Mouse (Mus musculus): ENCODE results near the gene Chrna9.

Gene Chrna9

DNA sequence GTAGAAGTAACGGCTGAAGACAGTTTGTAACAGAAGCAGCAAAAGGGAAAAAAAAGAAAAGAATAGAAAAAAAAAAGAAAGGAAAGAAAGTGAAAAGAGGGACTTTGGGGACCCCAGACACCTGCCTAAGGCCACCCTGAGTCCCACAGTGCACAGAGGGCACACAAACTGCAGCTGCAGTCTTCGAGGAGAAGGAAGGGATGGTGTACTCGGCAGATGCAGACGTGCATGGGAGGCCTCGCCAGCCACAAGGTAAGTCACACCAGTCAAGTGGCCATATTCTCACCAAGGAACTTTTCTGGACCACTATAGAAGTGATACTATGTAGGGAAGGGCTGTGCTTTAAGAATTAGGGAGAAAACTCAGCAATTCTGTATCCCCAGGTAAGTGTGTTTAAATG lies at the start of gene Chrna9:
Gene Chrna9, plus strand, starts transcription at position 139 of the 400 bp plus-strand sequence.
- no peak for DNase-seq (ENCODE audit: low spot score in 2 of 2)

DNA sequence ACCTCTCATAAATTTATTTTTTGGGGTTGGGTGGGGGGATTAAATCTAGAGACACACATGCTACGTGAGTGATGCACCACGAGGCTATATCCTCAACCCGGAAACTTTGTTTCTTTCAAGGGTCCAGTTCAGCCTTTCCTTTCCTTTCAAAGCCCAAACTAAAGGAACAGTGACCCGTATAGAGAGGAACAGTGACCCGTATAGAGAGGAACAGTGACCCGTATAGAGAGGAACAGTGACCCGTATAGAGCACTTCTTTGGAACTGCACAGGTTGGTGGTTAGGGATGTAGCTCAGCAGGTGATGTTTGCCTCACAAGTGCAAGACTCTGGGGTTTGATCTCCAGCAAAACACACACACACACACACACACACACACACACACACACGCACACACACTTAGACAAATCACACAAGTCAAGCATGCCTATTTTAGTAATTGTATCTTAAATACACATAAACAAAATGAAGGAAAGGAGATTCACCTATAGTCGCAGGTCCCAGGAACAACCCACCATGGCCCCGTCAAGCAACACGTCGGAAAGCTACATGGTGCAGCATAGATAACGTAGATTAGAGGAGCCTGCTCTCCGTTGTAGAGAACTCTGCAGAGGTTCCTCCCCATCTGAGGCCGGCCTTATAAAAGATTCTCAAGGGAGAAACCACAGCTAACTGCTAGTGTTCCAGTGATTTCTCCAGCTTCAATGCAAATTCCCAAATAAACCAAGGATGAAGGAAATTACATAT lies 48.9 kb upstream of the Chrna9 start:
- no peak for DNase-seq (ENCODE audit: low spot score in 2 of 2)

DNA sequence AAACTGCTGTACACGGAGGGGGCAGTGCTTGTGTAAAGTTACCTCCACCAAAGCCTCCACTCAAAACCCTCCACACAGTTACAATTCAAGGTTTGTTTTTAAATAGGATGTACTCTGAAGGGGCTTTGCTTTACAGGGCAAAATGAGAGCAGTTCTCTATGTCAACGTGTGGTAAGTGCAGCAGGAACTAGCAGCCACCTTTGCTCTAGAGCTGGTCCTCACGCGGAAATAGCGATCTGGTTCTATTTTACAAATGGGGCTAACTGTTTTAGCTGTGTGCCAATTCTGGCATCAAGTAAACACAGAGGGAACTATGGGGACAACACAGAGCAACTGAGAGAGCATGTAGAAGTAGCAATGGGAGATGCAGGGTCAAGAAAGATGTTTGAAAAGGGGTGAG lies 46.6 kb upstream of the Chrna9 start:
- no peak for DNase-seq (ENCODE audit: low spot score in 2 of 2)

DNA sequence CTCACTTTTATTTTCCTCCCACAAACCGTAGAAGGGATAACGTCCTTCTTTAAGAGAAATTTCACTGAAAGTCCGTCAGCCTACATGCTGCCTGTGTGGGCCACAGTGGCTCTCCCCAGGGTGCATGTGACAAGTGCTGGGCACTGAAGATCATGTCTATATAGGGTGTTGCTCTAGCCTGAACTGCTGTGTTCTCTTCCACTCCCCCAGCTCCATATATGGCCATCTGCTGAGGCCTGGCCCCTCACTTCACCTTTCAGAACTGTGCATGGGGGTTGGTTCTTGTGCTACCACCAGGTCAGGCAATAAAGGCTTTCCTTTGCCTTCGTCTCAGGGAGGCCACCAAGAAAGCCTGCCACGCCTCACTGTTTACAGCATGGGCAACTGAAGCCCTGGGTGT lies 45.7 kb upstream of the Chrna9 start:
- no peak for DNase-seq (ENCODE audit: low spot score in 2 of 2)

DNA sequence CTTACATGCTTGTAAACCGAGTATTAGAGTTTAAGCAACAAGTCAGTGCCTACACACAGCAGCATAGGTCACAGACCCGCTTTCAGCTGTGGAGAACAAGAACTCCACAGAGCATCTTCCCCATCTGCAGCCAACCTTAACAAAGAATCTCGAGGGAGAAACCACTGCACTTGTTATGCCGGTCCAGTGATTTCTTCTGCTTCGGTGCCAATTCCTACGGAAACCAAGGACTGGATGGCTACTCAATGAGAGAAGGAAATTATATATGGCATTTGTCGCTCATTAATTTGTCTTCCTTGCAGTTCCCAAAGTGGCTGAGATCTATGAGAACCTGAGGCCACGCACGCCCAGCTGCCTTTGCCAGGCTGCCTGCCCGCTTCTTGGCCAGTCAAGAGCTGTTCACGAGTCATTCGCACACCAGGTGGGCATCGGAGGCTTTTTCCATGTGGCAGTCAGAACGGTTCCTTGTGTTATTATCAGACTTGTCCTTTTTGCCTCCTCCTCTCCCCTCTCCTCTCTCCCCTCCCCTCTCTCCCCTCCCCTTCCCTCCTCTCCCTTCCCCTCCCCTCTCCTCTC lies 43.4 kb upstream of the Chrna9 start:
- DNase-seq (ENCODE audit: low spot score in 2 of 2), result no peak

DNA sequence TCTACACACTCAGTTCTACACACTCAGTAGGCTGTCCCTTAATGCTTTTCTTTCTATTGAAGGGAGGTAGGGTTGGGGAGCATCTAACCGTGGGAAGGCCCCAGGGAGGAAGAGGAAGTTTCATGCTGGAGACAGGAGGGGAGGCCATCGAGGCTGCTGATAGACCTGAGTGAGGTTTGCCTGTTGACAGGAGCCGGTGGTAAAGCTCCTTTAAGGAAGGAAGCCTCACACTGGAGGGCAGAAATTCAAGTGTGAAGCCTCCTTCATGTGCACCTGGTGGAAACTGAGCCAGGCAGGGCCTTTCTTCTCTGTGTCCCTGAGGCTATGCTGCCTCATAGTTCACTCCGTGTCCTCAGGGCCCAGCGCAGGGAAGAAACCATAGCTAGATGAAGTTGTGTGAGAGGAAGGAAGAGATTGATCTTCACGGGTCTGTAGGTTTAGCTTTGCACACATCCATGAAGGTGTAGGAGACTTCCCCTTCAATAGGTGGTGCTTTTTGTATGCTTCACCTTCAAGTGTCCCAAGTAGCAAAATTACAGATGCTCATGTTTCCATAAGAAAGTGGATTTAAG lies 39.5 kb upstream of the Chrna9 start:
- DNase-seq (ENCODE audit: low spot score in 2 of 2), result no peak

DNA sequence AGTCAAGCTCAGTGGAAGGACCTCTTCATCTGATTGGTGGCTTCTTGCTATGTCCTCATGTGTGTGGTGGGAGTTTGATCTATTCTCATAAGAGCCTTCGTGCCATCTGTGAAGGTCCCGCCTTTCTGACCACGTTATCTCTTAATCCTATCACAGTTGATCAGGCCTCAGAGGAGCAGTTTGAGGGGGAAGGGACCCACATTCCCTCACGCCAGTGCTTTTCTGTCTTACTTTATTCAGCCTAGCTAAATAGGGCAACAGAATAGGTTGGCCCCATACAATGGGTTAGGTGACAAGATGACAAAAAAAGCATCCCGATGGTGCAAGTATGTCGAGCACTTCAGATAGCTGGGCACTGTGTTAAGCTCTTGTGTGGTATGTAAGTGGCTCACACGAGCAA lies 39.0 kb upstream of the Chrna9 start:
- DNase-seq (ENCODE audit: low spot score in 2 of 2), result no peak

DNA sequence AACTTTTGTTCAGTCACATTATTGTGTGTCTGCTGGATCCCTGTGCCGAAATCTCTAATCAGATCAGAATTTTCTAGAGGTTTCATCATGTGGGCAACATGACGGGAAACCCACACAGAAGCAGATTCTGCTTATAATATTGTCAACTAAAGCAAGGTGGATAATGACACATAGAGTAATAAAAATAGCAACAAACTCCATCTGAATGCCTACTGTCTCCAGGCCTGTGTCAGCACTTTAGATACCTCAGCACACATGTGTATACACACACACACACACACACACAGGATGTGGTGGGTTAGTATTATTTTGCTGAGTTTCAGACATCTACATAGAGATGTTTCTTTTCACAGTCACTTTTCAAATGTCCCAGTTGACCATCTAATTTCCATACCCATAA lies 37.0 kb upstream of the Chrna9 start:
- DNase-seq (ENCODE audit: low spot score in 2 of 2), result no peak

DNA sequence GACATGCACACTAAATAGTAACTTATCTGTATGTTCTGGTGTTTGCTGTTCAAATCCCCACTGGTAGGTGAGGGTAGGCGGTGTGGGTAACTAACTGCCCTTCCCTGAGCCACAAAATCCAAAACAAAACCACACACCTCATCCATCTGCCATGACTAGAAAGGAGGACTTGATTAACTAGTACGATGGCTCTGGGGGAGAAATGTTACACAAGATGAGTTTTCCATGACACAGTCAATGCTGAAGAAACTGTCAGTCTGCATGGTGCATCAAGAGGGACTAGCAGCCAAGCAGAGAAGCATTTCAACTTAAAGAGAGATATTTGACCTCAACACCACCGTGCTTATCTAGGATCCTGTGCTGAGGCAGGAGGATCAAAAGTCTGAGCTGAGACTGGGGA lies 36.0 kb upstream of the Chrna9 start:
- DNase-seq (ENCODE audit: low spot score in 2 of 2), result no peak

DNA sequence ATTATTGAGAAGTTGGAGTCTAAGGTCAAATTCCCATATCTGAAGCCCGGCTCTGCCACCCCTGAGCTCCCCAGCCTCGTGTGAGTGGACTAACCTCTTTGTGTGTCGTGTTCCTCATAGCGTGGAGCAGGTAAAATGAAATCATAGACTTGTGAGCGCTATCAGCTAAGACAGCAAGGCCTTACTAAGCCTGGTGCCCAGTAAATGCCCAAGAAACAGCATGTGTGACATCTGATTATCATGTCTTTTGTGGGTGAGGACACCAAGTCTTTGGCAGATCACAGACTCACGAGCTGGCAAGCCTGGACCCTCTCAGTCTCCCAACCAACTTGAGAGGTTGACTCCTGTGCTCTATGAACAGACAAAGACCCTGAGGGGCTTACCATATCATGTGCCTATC lies 34.6 kb upstream of the Chrna9 start:
- DNase-seq (ENCODE audit: low spot score in 2 of 2), result no peak

DNA sequence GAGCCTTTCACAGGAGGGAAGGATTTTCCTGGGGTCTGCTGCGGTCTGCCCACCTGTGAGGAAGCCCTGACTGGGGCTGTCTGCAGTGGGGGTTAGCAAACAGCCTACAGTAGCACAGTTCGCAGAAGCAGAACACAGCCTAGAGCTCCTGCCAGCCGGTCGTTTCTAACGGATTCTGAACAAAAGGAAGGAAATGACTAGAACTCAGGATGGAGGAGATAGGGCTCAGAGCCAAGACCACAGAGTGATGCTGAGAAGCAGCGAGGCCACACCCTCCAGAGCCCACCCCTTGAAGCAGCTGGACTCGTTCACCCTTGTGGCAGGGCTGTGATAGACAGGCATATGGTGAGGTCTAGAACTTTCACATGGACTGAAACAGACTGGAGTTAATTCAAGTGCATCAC lies 33.9 kb upstream of the Chrna9 start:
- peak; percentile 56 to 69 for DNase-seq (ENCODE audit: low spot score in 2 of 2)

DNA sequence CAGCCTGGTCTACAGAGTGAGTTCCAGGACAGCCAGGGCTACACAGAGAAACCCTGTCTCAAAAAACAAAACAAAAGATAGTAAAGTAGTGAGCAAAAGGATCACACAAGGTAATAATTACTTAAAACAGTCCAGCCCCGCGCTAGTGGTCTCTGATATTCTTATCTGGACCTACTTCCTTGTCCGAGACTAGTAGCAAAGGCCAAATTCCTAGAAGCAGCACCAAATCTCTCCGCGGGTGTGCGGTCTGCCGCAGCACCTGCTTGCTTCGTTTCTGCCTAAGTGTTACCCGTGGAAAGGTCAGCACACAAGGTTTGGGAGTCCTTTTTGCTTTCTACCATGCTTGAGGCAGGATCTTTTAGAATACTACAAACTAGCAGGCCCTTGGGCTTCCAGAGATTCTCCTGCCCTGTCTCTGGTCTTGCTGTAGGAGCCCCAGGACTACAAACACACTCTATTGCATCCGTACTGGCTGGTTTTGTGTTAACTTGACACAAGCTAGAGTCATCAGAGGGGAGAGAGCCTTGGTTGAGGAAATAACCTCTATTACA lies 32.8 kb upstream of the Chrna9 start:
- DNase-seq (ENCODE audit: low spot score in 2 of 2), result no peak

DNA sequence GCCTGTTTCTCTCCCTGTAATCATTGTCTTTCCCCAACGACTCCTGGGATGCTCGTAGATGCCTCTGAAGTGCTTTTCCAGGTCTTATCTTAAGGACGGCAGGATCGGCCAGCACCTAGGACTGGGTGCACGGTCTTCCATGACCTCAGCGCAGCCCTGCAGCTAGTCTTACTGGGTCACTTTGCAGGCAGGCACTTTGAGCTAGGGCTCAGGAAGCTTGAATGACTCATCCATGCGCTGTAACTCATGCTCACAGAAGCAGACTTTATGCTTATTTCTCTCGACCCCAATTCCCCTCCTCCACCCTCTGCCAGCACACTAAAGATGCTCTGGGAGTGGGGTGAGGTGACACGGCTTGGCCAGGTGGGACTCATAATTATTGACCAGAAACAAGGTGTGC lies 31.9 kb upstream of the Chrna9 start:
- no peak for DNase-seq (ENCODE audit: low spot score in 2 of 2)

DNA sequence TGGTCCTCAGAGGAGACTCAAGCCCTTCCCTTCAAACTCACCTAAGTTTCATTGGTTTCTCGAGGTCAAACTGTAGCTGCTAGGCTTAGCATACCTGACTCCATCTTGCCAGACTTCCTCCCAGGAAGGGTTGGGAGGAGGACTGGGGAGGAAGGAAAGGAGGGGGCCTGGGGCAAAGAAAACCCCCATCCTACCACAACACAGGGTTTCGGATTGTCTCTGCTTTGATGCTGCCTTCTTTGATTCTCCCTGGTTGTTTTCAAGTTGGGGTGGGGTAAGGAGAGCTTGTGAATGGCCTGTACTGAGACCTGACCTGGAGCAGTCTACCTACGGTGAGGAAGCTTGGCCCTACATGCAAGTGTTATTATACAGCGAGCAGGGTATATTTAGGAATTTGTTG lies 30.2 kb upstream of the Chrna9 start:
- no peak for DNase-seq (ENCODE audit: low spot score in 2 of 2)

DNA sequence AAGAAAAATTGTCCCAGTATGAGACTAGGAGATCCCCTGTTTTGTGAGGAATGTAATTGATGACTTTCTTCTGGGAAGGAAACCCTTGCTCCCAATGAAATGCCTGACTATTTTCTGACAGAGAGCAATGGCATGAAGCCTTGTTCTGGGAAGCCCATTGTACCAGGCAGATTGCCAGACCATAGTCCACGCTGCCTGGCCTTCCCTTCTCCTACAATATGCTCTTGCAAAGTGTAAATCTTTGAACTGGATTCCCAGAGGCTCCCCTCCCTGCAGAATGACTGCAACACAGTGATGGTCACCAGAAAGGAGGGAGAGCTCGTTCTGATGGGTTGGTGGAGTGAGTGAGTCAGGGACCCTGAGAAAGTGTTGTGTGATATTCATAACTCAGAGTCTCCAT lies 26.0 kb upstream of the Chrna9 start:
- no peak for DNase-seq (ENCODE audit: low spot score in 2 of 2)

DNA sequence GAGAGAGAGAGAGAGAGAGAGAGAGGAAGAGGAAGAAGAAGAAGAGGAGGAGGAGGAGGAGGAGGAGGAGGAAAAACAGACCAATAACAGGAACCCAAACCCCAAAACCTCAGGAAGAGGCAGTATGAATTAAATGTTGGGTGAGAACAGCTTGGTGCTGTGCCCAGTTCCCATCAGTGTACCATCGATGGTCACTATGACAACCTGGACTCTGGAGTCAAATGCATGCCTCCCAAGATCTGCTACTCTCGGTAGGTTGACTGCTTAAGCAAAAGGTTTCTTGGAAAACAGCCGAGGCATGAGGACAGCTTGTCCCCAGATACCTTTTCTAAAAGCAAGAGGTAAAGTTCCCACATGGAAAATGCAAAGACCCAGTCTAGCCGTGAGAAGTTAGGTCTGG lies 25.4 kb upstream of the Chrna9 start:
- no peak for DNase-seq (ENCODE audit: low spot score in 2 of 2)

DNA sequence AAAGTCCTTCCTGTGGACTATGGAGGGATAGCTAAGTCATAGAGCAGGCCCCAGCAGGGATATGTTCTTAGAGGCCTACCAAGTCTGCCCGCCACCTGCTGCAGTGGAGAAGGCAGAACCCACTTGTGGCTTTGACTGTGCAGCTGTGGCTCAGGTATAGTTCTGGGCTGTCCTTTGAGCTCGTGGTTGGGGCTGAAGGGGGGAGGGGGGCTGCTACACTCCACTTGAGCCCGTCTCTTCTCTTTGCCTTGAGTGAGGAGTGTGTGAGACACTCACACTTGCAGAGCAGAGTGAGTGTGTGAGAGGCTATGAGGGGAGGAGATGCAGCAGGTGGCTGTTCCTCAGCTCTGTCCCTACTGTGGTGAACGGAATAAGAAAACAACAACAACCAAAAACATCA lies 24.3 kb upstream of the Chrna9 start:
- peak in 1 of 2 experiments; percentile 41 for DNase-seq (ENCODE audit: low spot score in 2 of 2)

DNA sequence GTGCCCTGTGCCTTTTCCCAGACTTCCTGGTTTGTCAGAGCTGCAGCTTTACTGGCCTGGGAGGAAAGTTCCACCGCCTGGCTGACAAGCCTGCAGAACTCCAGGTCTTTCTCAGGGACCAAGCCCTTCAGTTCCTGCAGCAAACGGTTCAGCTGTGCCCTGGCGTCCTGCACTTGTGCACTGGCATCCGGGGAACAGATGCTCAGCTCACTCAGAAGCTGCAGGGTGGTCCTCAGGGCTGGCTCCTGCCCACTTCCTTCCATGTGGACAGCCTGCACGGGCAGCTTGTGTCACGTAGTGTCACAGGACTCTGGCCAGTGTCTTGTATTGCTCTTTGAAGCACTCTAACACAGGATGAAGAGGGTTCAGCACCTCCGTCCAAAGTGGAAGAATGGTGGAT lies 23.0 kb upstream of the Chrna9 start:
- DNase-seq (ENCODE audit: low spot score in 2 of 2), result no peak

DNA sequence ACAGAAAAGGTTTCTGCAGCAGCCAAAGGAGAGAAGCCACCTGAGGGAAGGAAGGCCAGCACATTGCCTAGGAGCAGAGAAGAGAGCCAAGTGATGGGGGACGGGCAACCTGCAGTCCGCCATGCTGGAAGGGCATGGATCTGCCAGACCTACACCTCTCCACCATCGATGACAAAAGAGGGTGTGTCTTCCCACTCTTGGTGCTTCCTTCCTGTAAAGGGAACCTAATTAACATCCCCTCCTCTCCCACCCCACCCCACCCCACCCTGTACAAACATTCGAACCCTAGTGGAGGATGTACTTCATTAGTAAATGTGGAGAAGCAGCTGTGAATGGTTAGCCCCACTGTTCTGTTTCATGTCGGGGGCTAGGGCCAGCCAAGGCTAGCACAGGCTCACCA lies 22.5 kb upstream of the Chrna9 start:
- no peak for DNase-seq (ENCODE audit: low spot score in 2 of 2)

DNA sequence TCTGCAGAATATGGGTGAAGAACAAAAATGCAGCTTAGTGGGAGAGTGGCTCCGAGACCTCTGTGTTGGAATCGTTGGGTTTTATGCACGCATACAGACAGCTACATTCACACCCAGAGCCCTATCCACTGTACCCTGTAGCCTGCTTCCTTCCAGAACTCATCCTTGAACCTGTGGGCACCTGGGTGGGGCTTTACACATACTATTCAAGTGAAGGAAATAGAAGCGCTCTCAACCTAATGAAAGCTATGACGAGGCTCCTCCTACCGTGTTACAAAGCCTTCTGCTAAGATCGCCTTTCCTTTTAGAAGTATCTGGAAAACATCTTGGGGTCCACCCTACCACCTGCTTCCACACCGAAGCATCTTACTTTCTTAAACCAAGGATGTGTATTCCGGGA lies 21.6 kb upstream of the Chrna9 start:
- no peak for DNase-seq (ENCODE audit: low spot score in 2 of 2)

DNA sequence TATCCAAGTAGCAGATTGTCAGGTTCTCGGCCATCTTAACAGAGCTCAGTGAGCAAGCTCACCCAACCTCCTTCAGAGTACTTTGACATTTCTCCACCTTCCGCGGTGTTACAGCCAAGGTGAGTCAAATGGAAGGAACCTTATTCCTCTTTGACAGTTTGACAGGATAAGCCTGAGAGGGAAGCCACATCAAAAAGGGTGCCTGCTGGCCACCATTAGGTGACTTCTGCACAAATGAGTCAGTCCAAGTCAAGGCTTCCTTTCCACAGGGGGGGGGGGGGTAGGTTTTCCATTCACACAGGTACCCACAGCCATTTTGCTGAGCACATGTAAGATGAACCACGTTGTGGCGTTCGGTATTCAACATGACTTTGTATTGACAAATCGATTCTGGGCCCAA lies 20.4 kb upstream of the Chrna9 start:
- no peak for DNase-seq (ENCODE audit: low spot score in 2 of 2)

DNA sequence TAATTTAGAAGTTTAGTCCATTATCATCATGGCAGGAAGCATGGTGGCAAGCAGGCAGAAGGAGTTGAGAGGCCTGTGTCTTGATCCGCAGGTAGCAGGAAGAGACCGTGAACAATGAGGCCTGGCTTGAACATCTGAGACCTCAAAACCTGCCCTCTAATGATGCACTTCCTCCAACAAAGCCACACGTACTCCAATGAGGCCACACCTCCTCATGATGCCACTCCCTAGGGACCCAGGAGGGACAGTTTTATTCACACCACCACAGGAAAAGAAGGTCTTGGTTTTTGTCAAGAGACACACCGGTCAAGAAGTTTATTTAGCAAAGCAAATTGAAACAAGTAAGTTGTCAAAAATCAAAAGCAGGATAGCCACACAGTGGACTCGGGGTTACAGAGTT lies 17.8 kb upstream of the Chrna9 start:
- DNase-seq (ENCODE audit: low spot score in 2 of 2), result no peak

DNA sequence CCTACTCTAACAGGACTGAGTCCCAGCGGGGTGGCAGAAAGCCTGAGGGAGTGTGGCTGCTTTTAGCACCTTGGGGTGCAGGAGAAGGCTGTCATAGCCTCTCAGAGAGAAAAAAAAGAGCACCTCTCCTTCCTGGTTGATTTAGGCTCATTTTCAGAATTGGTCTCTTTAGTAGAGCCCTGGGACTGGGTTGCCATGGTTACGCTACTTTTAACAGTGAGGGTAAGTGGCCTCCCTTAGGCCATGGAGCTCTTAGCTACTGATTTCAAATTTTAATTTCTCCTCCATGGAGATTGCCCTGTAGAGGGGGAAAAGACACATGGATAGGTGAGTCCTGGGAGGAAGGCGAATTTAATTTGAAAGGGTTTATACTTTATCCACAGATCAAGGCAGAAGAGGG lies 16.1 kb upstream of the Chrna9 start:
- DNase-seq (ENCODE audit: low spot score in 2 of 2), result no peak
